Mouse (Mus musculus) bone marrow, adult 2 months (tissue): ENCODE data around the gene Six2.

Experiments used
- CTCF ChIP-seq: fragments of 200-500 bp; IDR thresholded peaks from 2 replicates; pipeline ENCODE4 v1.5.1; 2011; ENCODE audit warnings: low read length, control low read depth; ENCODE audit not compliant: control insufficient read depth, insufficient read depth
- POLR2A ChIP-seq: fragments of 200-500 bp; IDR thresholded peaks from 2 replicates; pipeline ENCODE4 v1.6.1; 2011; ENCODE audit warnings: low read depth, mild to moderate bottlenecking, control low read depth, low read length, borderline replicate concordance; ENCODE audit not compliant: control insufficient read depth

GRCm38 (mm10) chr17:85683111-85683983 lies 4.7 kb downstream of the Six2 start:
- TF ChIP-seq CTCF (no peak), POLR2A (no peak)
